Mouse (Mus musculus): ENCODE measurements around the gene Ehbp1. TPM values are rescaled to one million over a fixed set of nuclear protein-coding genes. Genes with fewer than 3 reads are reported as not detected.

Gene Ehbp1
- total RNA-seq, 2 experiments from 2014 or later: 11.5 to 12.7 TPM

- peak; percentile 94 to 97 for DNase-seq
- intact Hi-C loops (cut with DNase I): no loop called here
These were observed 55.1 kb downstream of the Ehbp1 start for GRCm38 (mm10) chr11:22286885-22287512.

GRCm38 (mm10) chr11:22286371-22286872 is 55.7 kb downstream of the Ehbp1 start:
- DNase-seq: peak; percentile 24 to 51
- intact Hi-C loops (cut with DNase I): no loop called here

GRCm38 (mm10) chr11:22276656-22277055 is 65.4 kb downstream of the Ehbp1 start:
- intact Hi-C loops (cut with DNase I): no loop called here
- DNase-seq: no peak

- intact Hi-C loops (cut with DNase I): no loop called here
- DNase-seq: no peak
These were observed 67.9 kb downstream of the Ehbp1 start for GRCm38 (mm10) chr11:22274144-22274543.

GRCm38 (mm10) chr11:22273378-22273777 is 68.7 kb downstream of the Ehbp1 start:
- no peak for DNase-seq
- intact Hi-C loops (cut with DNase I): no loop called here

- DNase-seq: no peak
- intact Hi-C loops (cut with DNase I): no loop called here
These were observed 70.2 kb downstream of the Ehbp1 start for GRCm38 (mm10) chr11:22271889-22272288.

- intact Hi-C loops (cut with DNase I): no loop called here
- DNase-seq: no peak
These were observed 72.4 kb downstream of the Ehbp1 start for GRCm38 (mm10) chr11:22269643-22270042.

GRCm38 (mm10) chr11:22269173-22269572 is 72.9 kb downstream of the Ehbp1 start:
- DNase-seq: no peak
- intact Hi-C loops (cut with DNase I): no loop called here

- intact Hi-C loops (cut with DNase I): no loop called here
- no peak for DNase-seq
These were observed 75.1 kb downstream of the Ehbp1 start for GRCm38 (mm10) chr11:22267014-22267413.

- intact Hi-C loops (cut with DNase I): no loop called here
- DNase-seq: no peak
These were observed 86.7 kb downstream of the Ehbp1 start for GRCm38 (mm10) chr11:22255418-22255817.

GRCm38 (mm10) chr11:22249363-22249762 is 92.7 kb downstream of the Ehbp1 start:
- DNase-seq: no peak
- intact Hi-C loops (cut with DNase I): no loop called here

GRCm38 (mm10) chr11:22247736-22248135 is 94.4 kb downstream of the Ehbp1 start:
- intact Hi-C loops (cut with DNase I): no loop called here
- DNase-seq: no peak

- intact Hi-C loops (cut with DNase I): no loop called here
- peak in 1 of 2 experiments; percentile 46 for DNase-seq
These were observed 95.0 kb downstream of the Ehbp1 start for GRCm38 (mm10) chr11:22247069-22247468.

- DNase-seq: no peak
- intact Hi-C loops (cut with DNase I): loop anchor here (10.0 kb wide), 1 partner anchor 729 kb away; no protein-coding TSS in a partner anchor
These were observed 106.5 kb downstream of the Ehbp1 start for GRCm38 (mm10) chr11:22235558-22235957.

GRCm38 (mm10) chr11:22234739-22235138 is 107.4 kb downstream of the Ehbp1 start:
- intact Hi-C loops (cut with DNase I): loop anchor here (10.0 kb wide), 1 partner anchor 730 kb away; no protein-coding TSS in a partner anchor

GRCm38 (mm10) chr11:22230906-22231305 is 111.2 kb downstream of the Ehbp1 start:
- DNase-seq: no peak
- intact Hi-C loops (cut with DNase I): loop anchor here (10.0 kb wide), 1 partner anchor 734 kb away; no protein-coding TSS in a partner anchor

More at GRCm38 (mm10) chr11:22234739-22235138, 107.4 kb downstream of the Ehbp1 start:
- DNase-seq: no peak

GRCm38 (mm10) chr11:22225619-22226018 is 116.5 kb downstream of the Ehbp1 start:
- no peak for DNase-seq
- intact Hi-C loops (cut with DNase I): loop anchor here (1.0 kb wide), 1 partner anchor 392 kb away; no protein-coding TSS in a partner anchor

GRCm38 (mm10) chr11:22218222-22218621 is 123.9 kb downstream of the Ehbp1 start:
- intact Hi-C loops (cut with DNase I): no loop called here
- no peak for DNase-seq

- intact Hi-C loops (cut with DNase I): no loop called here
- no peak for DNase-seq
These were observed 125.2 kb downstream of the Ehbp1 start for GRCm38 (mm10) chr11:22216941-22217340.

- DNase-seq: no peak
- intact Hi-C loops (cut with DNase I): loop anchor here (10.0 kb wide), 1 partner anchor 552 kb away; no protein-coding TSS in a partner anchor
These were observed 135.5 kb downstream of the Ehbp1 start for GRCm38 (mm10) chr11:22206611-22207010.

- DNase-seq: no peak
- intact Hi-C loops (cut with DNase I): loop anchor here (10.0 kb wide), 1 partner anchor 551 kb away; no protein-coding TSS in a partner anchor
These were observed 135.9 kb downstream of the Ehbp1 start for GRCm38 (mm10) chr11:22206191-22206590.

GRCm38 (mm10) chr11:22203413-22203812 is 138.7 kb downstream of the Ehbp1 start:
- no peak for DNase-seq
- intact Hi-C loops (cut with DNase I): loop anchor here (5.0 to 10.0 kb wide), 2 partner anchors 201 to 549 kb away; partner anchors contain the start of gene Otx1
